Mouse (Mus musculus) gastrocnemius, postnatal 14 days (tissue): ENCODE results near the gene Macrod1. TPM values are rescaled to one million over a fixed set of nuclear protein-coding genes. Genes with fewer than 3 reads are reported as not detected.

Experiments used
- DNase-seq: peaks from one replicate; pipeline ENCODE4 v3.0.0; 2021; ENCODE audit warnings: mixed read lengths
- intact Hi-C: fragments of 180-260 bp; cut with DNase I; formaldehyde crosslinking; loops from one replicate; pipeline ENCODE4 v1.15.1; 2025; ENCODE audit warnings: low total_unique reads
- total RNA-seq, 2 experiments: library from RNA; stranded (reverse); gene quantifications; 2 replicates each; pipeline ENCODE4 v1.2.3; 2021

Gene Macrod1
- total RNA-seq, 2 experiments from 2014 or later = 187 to 192 TPM

- intact Hi-C loops = no loop called here
- no peak for DNase-seq
These were observed 72.2 kb downstream of the Macrod1 start for GRCm38 (mm10) chr19:7128551-7129475.

- intact Hi-C loops = no loop called here
- DNase-seq = no peak
These were observed 73.7 kb downstream of the Macrod1 start for GRCm38 (mm10) chr19:7130317-7130716.

- no peak for DNase-seq
- intact Hi-C loops = no loop called here
These were observed 76.8 kb downstream of the Macrod1 start for GRCm38 (mm10) chr19:7133436-7133835.

DNA sequence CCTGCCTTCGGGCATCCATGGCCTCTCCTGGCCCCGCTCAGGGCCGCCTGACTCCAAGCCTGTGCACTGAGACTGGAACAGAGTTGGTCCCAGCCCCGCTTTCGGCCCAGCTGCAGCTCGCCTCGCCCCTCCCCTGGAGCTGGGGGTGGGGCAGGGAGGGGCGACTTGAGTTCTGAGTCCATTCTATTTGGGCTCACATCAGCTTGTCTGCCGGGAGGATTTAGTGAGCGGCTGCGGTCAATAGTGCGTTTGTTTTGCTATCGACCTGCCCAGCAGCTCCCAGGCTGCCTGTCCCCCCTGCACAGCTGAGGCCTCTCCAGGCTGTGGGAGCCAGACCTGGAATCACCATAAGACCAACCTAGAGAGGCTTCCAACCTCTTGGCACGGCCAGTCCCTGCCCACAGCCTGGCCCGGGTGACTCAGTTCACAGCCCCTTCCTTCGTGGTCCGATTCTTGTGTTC lies 78.1 kb downstream of the Macrod1 start:
- intact Hi-C loops = no loop called here
- DNase-seq = peak; percentile 73

GRCm38 (mm10) chr19:7135525-7135924 lies 78.9 kb downstream of the Macrod1 start:
- no peak for DNase-seq
- intact Hi-C loops = no loop called here

DNA sequence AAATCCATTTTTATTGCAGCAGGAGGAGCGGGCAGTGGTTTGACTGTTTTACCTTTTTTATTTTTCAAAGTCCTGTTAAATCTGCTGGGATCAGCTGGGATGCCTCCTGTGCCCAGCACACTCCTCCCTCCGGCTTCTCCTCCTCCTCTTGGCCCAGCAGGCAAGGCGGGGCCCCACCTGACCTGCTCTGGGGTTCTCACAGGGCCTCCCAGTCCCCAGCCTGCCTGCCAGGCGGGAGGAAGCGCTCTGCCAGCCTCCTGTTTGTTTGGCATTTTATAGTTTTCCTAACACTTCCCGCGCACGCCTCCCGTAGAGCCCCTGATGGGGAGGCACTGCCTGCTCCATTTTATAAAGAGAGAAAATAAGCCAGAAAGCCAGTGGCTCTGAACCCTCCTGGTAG lies 79.4 kb downstream of the Macrod1 start:
- DNase-seq = no peak

GRCm38 (mm10) chr19:7136714-7137498 lies 80.3 kb downstream of the Macrod1 start:
- no peak for DNase-seq
- intact Hi-C loops = no loop called here

More for the DNA sequence above, 79.4 kb downstream of the Macrod1 start:
- intact Hi-C loops = no loop called here

DNA sequence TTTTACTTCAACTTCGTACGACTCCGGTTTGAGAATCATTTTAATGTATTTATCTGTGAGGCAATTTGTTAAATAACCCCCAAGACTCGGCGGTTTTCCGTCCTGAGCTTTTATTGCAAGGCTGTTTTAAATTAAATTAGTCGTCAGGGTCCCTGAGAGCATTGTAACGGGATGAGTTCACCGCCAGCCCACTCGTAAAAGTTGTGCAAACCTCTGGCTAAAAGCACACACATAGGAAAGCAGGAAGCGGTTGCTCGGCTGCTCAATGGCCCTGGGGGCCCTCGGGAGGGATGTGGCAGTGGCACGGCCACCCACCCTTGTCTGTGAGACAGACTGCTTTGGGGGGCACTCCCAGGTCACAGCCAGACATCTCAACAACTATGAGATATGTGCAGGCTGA lies 81.7 kb downstream of the Macrod1 start:
- intact Hi-C loops = no loop called here

GRCm38 (mm10) chr19:7139321-7139720 lies 82.7 kb downstream of the Macrod1 start:
- DNase-seq = no peak
- intact Hi-C loops = no loop called here

More for the DNA sequence above, 81.7 kb downstream of the Macrod1 start:
- DNase-seq = no peak

- peak; percentile 58 for DNase-seq
- intact Hi-C loops = no loop called here
These were observed 83.8 kb downstream of the Macrod1 start for GRCm38 (mm10) chr19:7140373-7140772.

DNA sequence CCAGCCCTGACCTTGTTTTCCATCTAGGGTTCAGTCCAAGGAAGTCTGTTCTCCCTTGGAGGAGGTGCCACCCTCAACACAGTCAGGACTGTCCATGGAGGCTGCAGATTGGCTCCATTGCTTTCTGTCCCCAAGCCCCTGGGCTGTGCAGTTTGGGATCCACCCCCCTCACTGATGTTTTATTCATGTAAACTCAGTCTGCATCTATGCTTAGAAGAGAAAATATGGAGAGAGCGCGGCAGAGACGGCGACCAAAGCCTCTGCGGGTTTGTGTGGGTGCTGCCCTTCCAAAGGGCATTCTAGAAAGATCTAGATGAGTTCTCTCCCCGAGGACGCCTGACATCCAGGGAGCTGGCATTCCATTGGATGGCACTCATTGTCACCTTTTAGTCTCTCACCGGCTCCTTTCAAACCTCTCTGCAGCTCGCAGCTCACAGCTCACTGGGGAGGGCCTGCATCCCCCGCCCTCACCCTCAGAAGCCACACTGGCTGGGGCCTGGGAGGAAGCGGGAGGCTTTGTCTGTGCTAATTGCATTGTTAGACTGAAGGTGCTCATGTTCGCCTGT lies 84.3 kb downstream of the Macrod1 start:
- DNase-seq = no peak
- intact Hi-C loops = no loop called here

DNA sequence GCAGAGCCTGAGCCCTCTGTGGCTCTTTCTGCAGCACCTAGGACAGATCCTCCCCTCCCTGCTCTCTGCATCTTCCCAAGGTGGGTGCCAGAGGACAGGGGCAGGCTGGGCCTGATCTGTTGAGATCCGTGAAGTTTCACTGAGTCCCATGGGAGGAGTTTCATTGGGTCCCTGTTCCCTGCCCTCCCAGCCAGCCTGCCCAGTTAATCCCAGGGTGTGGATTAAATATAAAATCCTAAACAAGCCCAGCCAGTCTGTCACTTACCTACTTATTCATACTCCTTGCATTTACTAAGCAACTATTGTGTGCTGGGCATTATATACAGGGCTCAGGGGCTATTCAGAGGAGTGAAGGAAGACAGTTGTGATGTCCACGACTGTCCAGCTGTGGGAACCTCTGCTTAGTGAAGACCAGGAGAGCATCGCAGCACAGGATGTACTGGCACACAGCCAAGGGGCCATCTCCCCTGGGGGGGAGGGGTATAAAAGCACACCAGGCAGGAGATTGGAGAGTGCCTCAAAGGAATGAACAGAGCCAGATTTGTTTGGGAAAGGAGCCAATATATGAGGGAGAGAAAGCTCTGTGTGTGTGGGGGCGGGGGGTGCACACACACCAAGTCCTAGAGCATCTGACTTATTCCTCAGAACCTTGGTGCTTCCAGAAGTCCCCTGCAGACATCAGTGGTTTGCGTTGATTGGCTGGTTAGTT lies 85.8 kb downstream of the Macrod1 start:
- DNase-seq = no peak
- intact Hi-C loops = no loop called here

- DNase-seq = peak; percentile 72
- intact Hi-C loops = no loop called here
These were observed 87.2 kb downstream of the Macrod1 start for GRCm38 (mm10) chr19:7143854-7144253.

- no peak for DNase-seq
- intact Hi-C loops = no loop called here
These were observed 87.8 kb downstream of the Macrod1 start for GRCm38 (mm10) chr19:7144458-7144857.

- no peak for DNase-seq
- intact Hi-C loops = no loop called here
These were observed 89.8 kb downstream of the Macrod1 start for GRCm38 (mm10) chr19:7146376-7146775.

GRCm38 (mm10) chr19:7148096-7148495 lies 91.5 kb downstream of the Macrod1 start:
- no peak for DNase-seq
- intact Hi-C loops = no loop called here

DNA sequence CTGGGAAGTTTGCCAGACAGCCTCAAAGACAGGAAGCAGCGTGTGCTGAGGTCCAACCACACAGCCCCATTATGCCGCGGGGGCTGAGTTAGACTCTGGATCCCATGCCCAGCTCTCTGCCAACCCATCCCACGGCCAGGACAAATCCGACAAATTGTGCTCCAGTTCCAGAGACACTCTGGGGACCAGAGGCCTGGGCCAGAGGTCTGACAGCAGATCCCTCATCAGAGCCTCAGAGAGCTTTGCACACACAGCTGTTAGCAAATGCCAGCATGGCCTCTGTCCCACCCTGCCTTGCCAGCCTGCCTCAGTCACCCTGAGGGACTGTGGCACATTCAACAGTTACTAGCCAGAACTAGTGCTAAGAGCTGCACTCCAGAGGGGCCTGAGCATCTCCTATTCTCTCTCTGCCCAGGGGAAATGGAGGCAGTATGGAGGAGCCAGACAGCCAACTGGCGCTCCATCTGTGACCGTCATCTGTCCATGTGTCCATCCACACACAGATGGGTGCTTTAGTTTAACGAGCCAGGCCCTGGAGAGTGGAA lies 92.0 kb downstream of the Macrod1 start:
- DNase-seq = no peak
- intact Hi-C loops = no loop called here

DNA sequence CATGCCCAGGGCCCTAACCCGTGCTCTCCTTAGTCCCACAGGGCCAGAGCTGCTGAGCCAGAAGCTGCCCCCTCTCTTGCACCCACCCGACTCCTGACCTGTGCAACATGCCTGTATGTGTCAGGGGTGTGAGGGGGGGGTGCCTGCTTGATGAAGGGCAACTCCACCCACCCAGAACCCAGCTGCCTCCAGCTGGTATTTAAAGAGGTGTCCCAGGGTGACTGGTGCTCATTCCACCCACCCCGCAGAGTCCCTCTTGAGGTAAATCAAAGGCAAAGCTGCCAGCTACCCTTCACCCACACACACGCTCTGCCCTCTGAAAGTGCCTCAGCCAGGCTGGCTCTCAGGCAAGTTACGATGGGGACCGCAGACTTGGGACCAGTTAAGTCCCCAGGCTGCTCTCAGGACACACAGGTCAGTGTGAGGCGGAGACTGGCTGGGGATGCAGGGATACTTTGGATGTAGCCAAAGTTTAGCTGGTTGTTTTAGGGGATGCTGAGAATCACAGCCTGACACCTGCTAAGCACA lies 92.6 kb downstream of the Macrod1 start:
- DNase-seq = no peak
- intact Hi-C loops = no loop called here

DNA sequence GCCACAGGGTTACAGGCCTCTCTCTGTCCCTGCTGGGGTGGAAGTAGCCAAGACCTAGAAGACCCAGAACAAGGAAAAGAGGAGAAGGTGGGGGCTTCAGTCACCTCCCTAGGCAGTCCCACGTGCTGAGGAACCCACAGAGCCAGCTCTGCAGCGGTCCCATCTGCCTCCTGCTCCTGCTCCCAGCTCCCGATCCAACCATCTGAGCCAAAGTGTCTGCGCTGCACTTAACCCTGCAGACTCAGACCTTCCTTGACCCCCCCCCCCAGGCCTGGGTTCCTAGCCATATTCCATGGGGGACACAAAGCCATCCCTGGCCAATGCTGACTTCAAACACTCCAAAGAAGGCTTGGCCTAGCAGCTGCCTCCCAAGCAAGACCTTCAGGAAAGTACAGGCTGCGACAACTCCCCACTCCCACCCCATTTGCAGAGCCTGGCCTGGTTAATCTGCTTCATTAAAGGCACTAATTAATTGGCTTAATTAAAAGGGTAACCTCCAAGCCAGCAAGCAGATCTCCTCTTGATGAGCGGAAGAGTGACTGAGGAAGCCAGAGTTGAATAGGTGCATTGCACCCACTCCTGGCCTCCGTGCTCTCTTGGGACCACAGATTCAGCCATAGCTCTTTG lies 94.8 kb downstream of the Macrod1 start:
- intact Hi-C loops = no loop called here
- DNase-seq = no peak
